Mouse (Mus musculus) frontal cortex, adult (tissue): ENCODE results near the gene Pcsk6.
"Not testable (repeated sequence)": the region's sequence is repeated elsewhere in the genome, so short reads cannot be mapped to it uniquely, and the experiment has no call there.

ENCODE experiments used
- ATAC-seq: cut with Nextera tagmentation; 2 replicates; pipeline ENCODE4 v1.9.2; 2017; ENCODE audit warnings: mild to moderate bottlenecking, moderate library complexity, mixed read lengths; ENCODE audit not compliant: low TSS enrichment

The Pcsk6 gene

DNA sequence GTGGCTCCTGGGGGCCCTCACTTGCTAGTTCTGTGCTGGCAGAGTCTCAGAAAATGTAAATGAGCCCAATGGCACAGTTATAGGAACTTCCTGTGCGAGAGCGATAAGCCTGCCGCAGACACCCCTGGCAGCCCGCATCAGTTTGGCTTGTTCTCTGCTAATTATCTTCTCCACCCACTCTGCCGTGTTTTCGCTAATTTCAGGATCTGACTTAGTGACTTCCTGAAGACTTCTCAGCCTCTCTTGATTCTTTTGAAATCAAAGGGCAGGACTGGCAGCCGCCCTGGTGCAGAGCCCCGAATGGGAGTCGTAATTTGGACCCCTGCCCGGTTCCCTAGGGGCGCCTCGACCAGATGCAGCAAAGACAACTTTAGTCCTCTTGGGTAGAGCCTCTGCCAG lies 19.8 kb downstream of the Pcsk6 start:
- ATAC-seq = no peak

GRCm38 (mm10) chr7:65884928-65885327 lies 23.4 kb downstream of the Pcsk6 start:
- ATAC-seq = no peak

- ATAC-seq = no peak
These were observed 24.3 kb downstream of the Pcsk6 start for GRCm38 (mm10) chr7:65885819-65886218.

- no peak for ATAC-seq
These were observed 30.3 kb downstream of the Pcsk6 start for GRCm38 (mm10) chr7:65891831-65892230.

DNA sequence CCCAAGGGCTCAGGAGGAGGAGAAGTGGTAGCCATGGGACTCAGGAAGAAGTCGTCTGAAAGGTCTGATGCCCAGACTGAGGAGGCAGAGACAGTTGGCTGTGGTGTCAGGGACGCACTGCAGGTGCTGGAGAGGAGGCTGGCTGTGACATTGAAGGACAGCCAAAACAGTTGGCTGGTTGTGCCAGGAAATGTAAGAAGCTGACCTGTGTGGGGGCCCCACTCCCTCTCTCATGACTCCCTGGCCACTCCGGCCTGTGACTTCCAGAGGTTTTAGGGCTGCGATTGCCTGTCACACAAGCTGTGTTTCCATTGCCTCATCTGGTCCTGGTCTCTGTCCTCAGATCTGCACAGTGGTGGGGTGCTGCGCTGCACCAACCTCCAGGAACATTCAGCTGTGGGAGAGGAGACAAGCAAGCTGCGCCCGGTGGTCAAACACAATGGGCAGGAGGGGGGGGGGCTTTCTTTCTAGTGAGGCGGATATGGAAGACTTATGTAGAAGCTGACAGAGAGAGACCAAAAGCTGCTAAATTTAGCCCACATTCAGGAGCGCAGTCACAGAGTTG lies 30.8 kb downstream of the Pcsk6 start:
- no peak for ATAC-seq

GRCm38 (mm10) chr7:65893546-65893945 lies 32.0 kb downstream of the Pcsk6 start:
- peak; percentile 74 for ATAC-seq

GRCm38 (mm10) chr7:65895262-65895661 lies 33.7 kb downstream of the Pcsk6 start:
- no peak for ATAC-seq

- no peak for ATAC-seq
These were observed 39.7 kb downstream of the Pcsk6 start for GRCm38 (mm10) chr7:65901231-65901630.

DNA sequence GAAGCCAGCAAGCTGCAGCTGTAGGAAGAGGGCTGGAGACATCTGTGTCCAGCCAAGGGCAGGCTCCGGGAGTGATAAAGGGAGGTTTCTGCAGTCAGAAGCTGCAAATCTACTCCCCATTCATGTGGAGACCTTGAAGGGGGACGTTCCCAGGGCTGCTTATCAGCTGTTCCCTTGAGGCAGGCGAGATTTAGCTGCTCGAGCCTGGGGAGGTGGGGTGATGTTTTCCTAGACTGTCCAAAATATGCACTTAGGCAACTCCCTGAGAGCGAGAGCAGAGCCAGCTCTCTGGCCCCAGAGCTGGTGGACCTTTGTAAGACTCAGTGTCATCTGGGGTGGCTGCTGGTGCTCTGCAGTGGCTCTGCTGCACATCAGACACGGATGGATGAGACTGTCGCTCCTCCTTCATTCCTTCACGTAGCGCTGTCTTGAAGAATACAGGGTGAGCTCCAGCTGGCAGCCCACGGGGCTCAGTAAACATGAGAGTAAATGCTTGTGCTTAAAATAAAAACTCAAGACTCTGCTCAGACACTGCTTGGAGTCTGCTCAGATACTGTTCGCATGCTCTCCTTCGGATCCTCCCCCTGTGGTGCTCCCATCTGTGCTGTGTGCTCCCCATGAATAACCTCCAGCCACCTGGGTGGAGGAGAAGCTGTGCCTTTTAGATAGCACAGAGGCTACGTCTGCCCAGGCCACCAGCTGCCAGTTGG lies 41.1 kb downstream of the Pcsk6 start:
- ATAC-seq = peak; percentile 90

DNA sequence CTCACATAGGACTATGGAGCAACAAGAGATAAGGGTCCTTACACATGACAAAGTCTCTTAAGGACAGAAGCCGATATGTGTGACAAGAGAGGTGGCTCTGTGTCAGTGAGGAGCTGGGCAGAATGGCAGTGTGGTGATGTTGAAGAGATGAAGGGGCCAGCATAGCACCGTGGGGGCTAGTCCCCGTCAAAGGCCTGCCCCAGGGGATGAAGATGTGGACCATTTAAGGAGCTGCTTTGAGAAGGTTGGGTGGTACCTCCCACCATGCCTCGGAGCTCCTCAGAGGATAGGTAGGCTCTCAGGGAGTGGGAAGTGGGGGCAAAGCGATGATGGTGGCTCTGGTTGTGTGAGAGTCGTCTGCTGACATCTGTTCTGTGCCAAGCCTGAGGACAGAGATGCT lies 41.9 kb downstream of the Pcsk6 start:
- no peak for ATAC-seq

- no peak for ATAC-seq
These were observed 45.2 kb downstream of the Pcsk6 start for GRCm38 (mm10) chr7:65906528-65907272.

DNA sequence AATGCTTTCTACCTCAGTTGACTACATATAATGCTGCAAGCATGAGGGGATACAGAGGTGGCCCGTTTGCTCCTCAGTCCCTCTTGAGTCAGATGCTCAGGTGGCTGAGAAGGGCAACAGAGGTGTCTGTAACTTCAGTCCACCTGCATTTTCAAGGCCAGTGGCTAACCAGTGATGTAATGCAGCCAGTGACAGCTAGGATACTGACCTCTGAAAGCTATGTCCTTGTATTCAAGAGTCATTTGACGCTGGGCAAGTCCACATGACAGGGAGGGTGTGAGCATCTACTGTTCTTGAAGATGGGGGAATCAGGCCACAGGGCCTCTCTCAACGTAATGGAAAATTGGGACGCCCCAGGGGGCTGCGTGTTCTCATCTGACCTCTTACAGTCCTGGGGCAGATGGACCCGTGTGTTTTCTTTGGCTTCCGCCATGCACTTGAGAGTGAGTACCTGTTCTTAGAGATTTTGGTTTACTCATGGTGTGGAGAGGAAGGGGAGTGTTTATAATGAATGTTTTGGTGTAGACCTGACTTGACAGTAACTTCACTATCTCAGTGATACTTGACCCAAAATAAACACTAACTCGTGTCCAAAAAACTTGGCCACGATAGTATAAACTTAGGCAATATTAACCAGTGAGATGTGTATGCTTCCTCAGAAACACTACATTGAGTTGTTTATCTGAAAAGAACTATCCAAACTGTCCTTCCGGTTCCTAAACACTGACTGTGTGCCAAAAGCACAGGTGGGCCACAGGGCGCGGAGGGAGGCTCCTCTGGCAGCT lies 48.0 kb downstream of the Pcsk6 start:
- no peak for ATAC-seq

- no peak for ATAC-seq
These were observed 51.6 kb downstream of the Pcsk6 start for GRCm38 (mm10) chr7:65913088-65913610.

DNA sequence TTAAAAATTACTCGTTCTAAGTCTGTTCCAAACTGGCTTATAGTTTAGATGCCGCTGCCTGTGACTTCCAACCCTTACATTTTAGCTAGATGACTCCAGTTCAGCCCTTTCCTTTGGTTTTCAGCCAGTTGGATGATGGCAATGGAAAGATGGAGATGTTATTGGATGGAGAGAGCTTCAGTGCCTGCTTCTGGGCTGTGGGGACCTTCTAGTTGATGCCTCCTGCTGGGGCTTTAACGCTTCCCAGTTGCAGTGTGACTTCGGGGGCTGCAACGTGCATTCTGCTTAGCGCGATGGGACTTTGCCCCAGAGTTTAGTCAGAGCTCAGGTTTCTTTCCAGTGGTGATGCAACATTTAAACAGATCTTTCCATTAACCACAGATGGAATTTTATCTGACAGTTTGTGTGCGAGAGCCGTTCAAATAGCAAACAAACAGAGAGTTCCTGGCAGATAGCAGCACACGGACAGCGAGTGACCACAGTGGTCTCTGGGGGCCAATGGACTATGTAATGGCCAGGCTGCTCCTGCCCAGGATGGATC lies 53.3 kb downstream of the Pcsk6 start:
- ATAC-seq = no peak

GRCm38 (mm10) chr7:65915821-65916220 lies 54.3 kb downstream of the Pcsk6 start:
- no peak for ATAC-seq

DNA sequence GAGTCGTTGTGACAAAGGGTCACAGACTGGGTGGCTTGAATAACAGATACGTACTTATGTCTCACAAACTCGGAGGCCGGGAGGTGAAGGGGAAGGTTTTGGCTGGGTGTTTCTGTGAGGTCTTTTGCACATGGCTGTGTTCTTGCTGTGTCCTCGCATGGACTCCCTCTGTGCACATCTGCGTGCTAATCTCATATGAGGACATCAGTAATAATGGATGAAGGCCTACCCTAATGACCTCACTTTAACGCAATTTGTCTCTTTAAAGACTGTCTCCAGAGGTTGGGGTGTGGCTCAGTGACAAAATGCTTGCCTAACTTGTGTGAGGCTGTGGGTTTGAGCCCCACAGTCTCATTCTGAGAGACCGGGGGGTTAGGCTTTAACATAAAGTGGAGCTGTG lies 55.0 kb downstream of the Pcsk6 start:
- ATAC-seq = no peak

DNA sequence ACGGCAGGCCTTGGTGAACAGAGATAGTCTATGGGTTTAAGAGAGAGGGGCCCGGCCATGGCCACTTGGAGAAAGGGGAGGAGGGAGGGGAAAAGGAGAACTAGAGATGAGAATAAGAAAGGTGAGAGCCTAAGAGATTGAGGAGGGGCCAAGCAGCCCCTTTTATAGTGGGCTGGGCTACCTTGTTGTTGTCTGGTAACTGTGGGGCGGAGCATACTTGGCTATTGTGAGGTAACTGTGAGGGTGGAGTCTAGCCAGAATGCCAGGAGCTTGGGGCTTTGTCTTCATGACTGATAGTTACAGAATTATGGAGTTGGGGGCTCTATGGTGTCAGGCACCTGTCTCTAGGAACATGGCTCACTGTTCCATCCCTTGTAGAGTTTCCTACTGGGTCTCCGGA lies 56.9 kb downstream of the Pcsk6 start:
- ATAC-seq = no peak

DNA sequence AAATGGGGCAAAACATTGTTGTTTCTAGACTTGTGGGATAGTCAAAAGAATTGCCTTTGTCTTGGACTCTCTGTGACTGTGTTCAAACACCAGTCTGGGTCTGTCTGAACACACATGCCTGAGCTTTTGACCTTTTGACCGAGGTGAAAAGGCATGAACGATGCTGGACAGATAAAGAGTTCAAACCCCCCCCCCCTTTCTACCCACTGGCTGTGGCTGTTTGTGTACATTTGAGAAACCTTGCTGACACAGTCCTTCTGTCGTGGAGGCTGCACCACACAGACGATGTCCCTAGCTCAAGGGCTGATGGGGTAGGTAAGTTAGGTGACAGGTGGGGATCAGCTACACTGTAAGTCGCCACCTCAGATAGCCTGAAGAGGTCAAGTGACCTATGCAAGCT lies 67.9 kb downstream of the Pcsk6 start:
- no peak for ATAC-seq

GRCm38 (mm10) chr7:65930478-65930877 lies 68.9 kb downstream of the Pcsk6 start:
- no peak for ATAC-seq

DNA sequence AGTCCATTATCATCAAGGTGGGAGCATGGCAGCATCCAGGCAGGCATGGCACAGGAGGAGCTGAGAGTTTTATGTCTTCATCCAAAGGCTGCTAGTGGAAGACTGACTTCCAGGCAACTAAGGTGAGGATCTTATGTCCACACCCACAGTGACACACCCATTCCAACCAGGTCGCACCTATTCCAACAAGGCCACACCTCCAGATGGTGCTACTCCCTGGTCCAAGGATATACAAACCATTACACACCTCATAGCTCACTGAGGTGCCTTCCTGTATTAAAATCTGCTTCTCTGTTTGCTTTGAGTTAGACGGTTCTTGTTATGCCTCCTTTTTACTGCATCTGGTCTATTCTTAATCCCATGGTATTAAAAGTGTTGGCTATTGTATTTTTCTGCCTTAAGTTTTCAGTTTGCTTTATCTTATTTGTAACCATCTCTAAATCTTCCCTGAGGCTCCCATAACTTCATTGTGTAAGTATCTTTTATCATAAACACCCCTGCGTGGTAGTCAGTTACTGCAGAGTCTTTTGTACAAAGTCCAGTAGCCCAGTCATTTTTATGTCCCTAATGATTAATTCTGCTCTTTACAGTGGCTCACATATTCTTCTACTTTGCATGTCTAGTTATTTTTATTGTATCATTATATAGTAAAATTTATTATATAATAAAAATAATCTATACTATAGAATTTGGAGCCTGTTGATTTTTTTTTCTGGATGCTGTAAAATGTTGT lies 72.9 kb downstream of the Pcsk6 start:
- not testable (repeated sequence) for ATAC-seq

GRCm38 (mm10) chr7:65935211-65935610 lies 73.7 kb downstream of the Pcsk6 start:
- no peak for ATAC-seq
